Mouse (Mus musculus) limb, embryonic 11.5 days (tissue): ENCODE data around the gene Fgf2. TPM values are rescaled to one million over a fixed set of nuclear protein-coding genes. Genes with fewer than 3 reads are reported as not detected.

Source experiments
- ATAC-seq: fragments of 200-750 bp; cut with Nextera tagmentation; 2 replicates; pipeline ENCODE4 v1.8.0; 2017; ENCODE audit warnings: low read depth; ENCODE audit not compliant: insufficient number of reproducible peaks, low FRiP score, low TSS enrichment
- DNase-seq: peaks from one replicate; pipeline ENCODE4 v3.0.0-alpha.2; 2015; ENCODE audit warnings: low spot score
- H3K27ac ChIP-seq: fragments of 300-500 bp; sonication (generic); replicated peaks from 2 replicates; pipeline ENCODE4 v1.5.1; 2014; ENCODE audit warnings: low read depth, mild to moderate bottlenecking, low read length
- H3K27me3 ChIP-seq: fragments of 300-500 bp; sonication (generic); 2 replicates; pipeline ENCODE4 v1.6.1; 2014; ENCODE audit warnings: mild to moderate bottlenecking, low read length, mixed read lengths; ENCODE audit not compliant: control insufficient read depth, insufficient read depth
- H3K36me3 ChIP-seq: fragments of 300-500 bp; sonication (generic); 2 replicates; pipeline ENCODE4 v1.6.1; 2014; ENCODE audit warnings: mild to moderate bottlenecking, low read length, moderate library complexity, mixed read lengths; ENCODE audit not compliant: control insufficient read depth, insufficient read depth
- H3K4me1 ChIP-seq: fragments of 300-500 bp; sonication (generic); 2 replicates; pipeline ENCODE4 v1.6.1; 2014; ENCODE audit warnings: low read length, mixed read lengths; ENCODE audit not compliant: control insufficient read depth, insufficient read depth
- H3K4me2 ChIP-seq: fragments of 300-500 bp; sonication (generic); 2 replicates; pipeline ENCODE4 v1.6.1; 2014; ENCODE audit warnings: low read depth, mild to moderate bottlenecking, moderate library complexity; ENCODE audit not compliant: severe bottlenecking
- H3K4me3 ChIP-seq: fragments of 300-500 bp; sonication (generic); 2 replicates; pipeline ENCODE4 v1.5.1; 2014; ENCODE audit warnings: low read depth, low read length
- H3K9ac ChIP-seq: fragments of 300-500 bp; sonication (generic); 2 replicates; pipeline ENCODE4 v1.6.1; 2014; ENCODE audit warnings: mild to moderate bottlenecking, low read length
- H3K9me3 ChIP-seq: fragments of 300-500 bp; sonication (generic); 2 replicates; pipeline ENCODE4 v1.6.1; 2016; ENCODE audit warnings: low read length; ENCODE audit not compliant: control insufficient read depth
- WGBS: fragments of 180-500 bp; shearing (Covaris S2); extraction: QIAGEN DNeasy Blood & Tissue Kit; methylation state at CpG from one replicate; pipeline ENCODE4 v1.1.7; 2014; 5-methylcytosine and 5-hydroxymethylcytosine counted together
- polyA plus RNA-seq: library from polyadenylated mRNA; unstranded; fragments of >200 nt; fragmentation: Nextera tagmentation; extraction: Ambion mirVana; gene quantifications from 2 replicates; pipeline ENCODE4 v1.2.1, GENCODE M21; 2014

Gene Fgf2
- polyA plus RNA-seq: 1.3 and 1.7 TPM in 2 replicates

- H3K27me3 ChIP-seq: 0 out of 2 replicates have a peak, but pooled peaks cover 14% of the 10 kb centered on the region
- peak; percentile 63 for DNase-seq
Measured at GRCm38 (mm10) chr3:37348221-37349165, at the start of gene Fgf2. Gene Fgf2 (plus strand): TSS chr3:37348346.

GRCm38 (mm10) chr3:37299470-37299869, 48.7 kb upstream of the Fgf2 start:
- H3K9ac ChIP-seq: no peak overlapping the region
- DNase-seq (no peak), ATAC-seq (no peak)
- H3K27ac ChIP-seq: no peak overlapping the region
- no peaks in the 10 kb centered on the region for H3K27me3 ChIP-seq
- WGBS: 85% methylated on average over 3 of the region's 3 CpGs
- no peaks in the 10 kb centered on the region for H3K36me3 ChIP-seq
- H3K9me3 ChIP-seq: no peaks in the 10 kb centered on the region
- no peak overlapping the region for H3K4me2 ChIP-seq
- H3K4me1 ChIP-seq: no peaks in the 10 kb centered on the region
- no peak overlapping the region for H3K4me3 ChIP-seq

More at GRCm38 (mm10) chr3:37348221-37349165, at the start of gene Fgf2:
- no peaks in the 10 kb centered on the region; the same call in 1 of the 2 replicates for H3K4me1 ChIP-seq
- peak within 1 kb of the TSS; percentile 76 for H3K9ac ChIP-seq
- H3K27ac ChIP-seq: no peak within 1 kb of the TSS
- ATAC-seq: peak; percentile 47
- H3K9me3 ChIP-seq: no peaks in the 10 kb centered on the region
- H3K36me3 ChIP-seq: no peaks in the 10 kb centered on the region
- WGBS: 1% methylated on average over 74 of the region's 75 CpGs
- peak within 1 kb of the TSS; percentile 56 for H3K4me3 ChIP-seq
- H3K4me2 ChIP-seq: peak within 1 kb of the TSS; percentile 98

- 35% methylated on average over 12 of the region's 12 CpGs for whole genome bisulfite sequencing
- no peak overlapping the region for H3K9ac ChIP-seq
- no peaks in the 10 kb centered on the region for H3K4me1 ChIP-seq
- ATAC-seq: no peak
- no peaks in the 10 kb centered on the region for H3K36me3 ChIP-seq
- H3K27me3 ChIP-seq: no peaks in the 10 kb centered on the region
- peaks cover 2% of the 10 kb centered on the region; the same call in 1 of the 2 replicates for H3K9me3 ChIP-seq
- H3K4me3 ChIP-seq: no peak overlapping the region
- no peak overlapping the region for H3K4me2 ChIP-seq
- no peak overlapping the region for H3K27ac ChIP-seq
- peak; percentile 69 for DNase-seq
Measured at GRCm38 (mm10) chr3:37302685-37303084, 45.5 kb upstream of the Fgf2 start.

GRCm38 (mm10) chr3:37303392-37304139, 44.6 kb upstream of the Fgf2 start:
- DNase-seq (no peak), ATAC-seq (no peak)
- Histone ChIP-seq H3K4me1 (no peaks in the 10 kb centered on the region), H3K9ac (no peak overlapping the region), H3K4me3 (no peak overlapping the region), H3K9me3 (peaks cover 2% of the 10 kb centered on the region; the same call in 1 of the 2 replicates), H3K36me3 (no peaks in the 10 kb centered on the region), H3K4me2 (no peak overlapping the region), H3K27me3 (no peaks in the 10 kb centered on the region), H3K27ac (no peak overlapping the region)
- 79% methylated on average over 8 of the region's 8 CpGs for WGBS

- ATAC-seq (no peak), DNase-seq (no peak)
- Histone ChIP-seq H3K4me2 (peak overlapping the region; percentile 61), H3K9ac (peak overlapping the region; percentile 61), H3K27me3 (no peaks in the 10 kb centered on the region), H3K27ac (no peak overlapping the region), H3K36me3 (no peaks in the 10 kb centered on the region), H3K4me1 (peaks cover 3% of the 10 kb centered on the region; the same call in 1 of the 2 replicates), H3K9me3 (no peaks in the 10 kb centered on the region), H3K4me3 (peak overlapping the region; percentile 78)
- 3% methylated on average over 10 of the region's 10 CpGs for WGBS
Measured at GRCm38 (mm10) chr3:37311897-37312369, 36.2 kb upstream of the Fgf2 start.

GRCm38 (mm10) chr3:37312370-37312941, 35.7 kb upstream of the Fgf2 start, which contains the start of the genes Bbs12 and Cetn4:
Gene Bbs12 (plus strand): TSS chr3:37312554.
Gene Cetn4 (minus strand): TSS chr3:37312708.
- Histone ChIP-seq H3K27ac (peak within 1 kb of the TSS; percentile 42; the same call in 1 of the 2 replicates), H3K4me3 (peak within 1 kb of the TSS; percentile 78), H3K36me3 (no peaks in the 10 kb centered on the region), H3K9me3 (no peaks in the 10 kb centered on the region), H3K27me3 (no peaks in the 10 kb centered on the region), H3K4me2 (peak within 1 kb of the TSS; percentile 61), H3K9ac (peak within 1 kb of the TSS; percentile 83), H3K4me1 (peaks cover 3% of the 10 kb centered on the region; the same call in 1 of the 2 replicates)
- peak; percentile 99 for ATAC-seq
- DNase-seq: peak; percentile 98
- under 1% methylated on average over 40 of the region's 54 CpGs for WGBS

- ATAC-seq (no peak), DNase-seq (no peak)
- no peak overlapping the region for H3K9ac ChIP-seq
Measured at GRCm38 (mm10) chr3:37313371-37313770, 34.8 kb upstream of the Fgf2 start.

More at GRCm38 (mm10) chr3:37313371-37313770, 34.8 kb upstream of the Fgf2 start:
- H3K4me1 ChIP-seq: peaks cover 3% of the 10 kb centered on the region; the same call in 1 of the 2 replicates
- no peaks in the 10 kb centered on the region for H3K27me3 ChIP-seq
- 56% methylated on average over 1 of the region's 1 CpGs for WGBS
- H3K4me2 ChIP-seq: peak overlapping the region; percentile 61
- no peaks in the 10 kb centered on the region for H3K36me3 ChIP-seq
- no peaks in the 10 kb centered on the region for H3K9me3 ChIP-seq
- H3K27ac ChIP-seq: no peak overlapping the region
- peak overlapping the region; percentile 78; the same call in 1 of the 2 replicates for H3K4me3 ChIP-seq
